Mouse (Mus musculus) B cell, adult 2 months (primary cell): Measurements from ENCODE around the gene Ushbp1.
"Not testable (repeated sequence)": the region's sequence is repeated elsewhere in the genome, so short reads cannot be mapped to it uniquely, and the experiment has no call there.

Experiments
- DNase-seq, 2 experiments: peaks; one replicate each; pipeline ENCODE4 v3.0.0; 2022

The Ushbp1 gene

GRCm38 (mm10) chr8:71369040-71369718 lies 26.4 kb downstream of the Ushbp1 start:
- no peak for DNase-seq

GRCm38 (mm10) chr8:71368366-71368765 lies 27.2 kb downstream of the Ushbp1 start:
- no peak for DNase-seq

- DNase-seq: no peak
Measured at GRCm38 (mm10) chr8:71367529-71368176, 27.9 kb downstream of the Ushbp1 start.

DNA sequence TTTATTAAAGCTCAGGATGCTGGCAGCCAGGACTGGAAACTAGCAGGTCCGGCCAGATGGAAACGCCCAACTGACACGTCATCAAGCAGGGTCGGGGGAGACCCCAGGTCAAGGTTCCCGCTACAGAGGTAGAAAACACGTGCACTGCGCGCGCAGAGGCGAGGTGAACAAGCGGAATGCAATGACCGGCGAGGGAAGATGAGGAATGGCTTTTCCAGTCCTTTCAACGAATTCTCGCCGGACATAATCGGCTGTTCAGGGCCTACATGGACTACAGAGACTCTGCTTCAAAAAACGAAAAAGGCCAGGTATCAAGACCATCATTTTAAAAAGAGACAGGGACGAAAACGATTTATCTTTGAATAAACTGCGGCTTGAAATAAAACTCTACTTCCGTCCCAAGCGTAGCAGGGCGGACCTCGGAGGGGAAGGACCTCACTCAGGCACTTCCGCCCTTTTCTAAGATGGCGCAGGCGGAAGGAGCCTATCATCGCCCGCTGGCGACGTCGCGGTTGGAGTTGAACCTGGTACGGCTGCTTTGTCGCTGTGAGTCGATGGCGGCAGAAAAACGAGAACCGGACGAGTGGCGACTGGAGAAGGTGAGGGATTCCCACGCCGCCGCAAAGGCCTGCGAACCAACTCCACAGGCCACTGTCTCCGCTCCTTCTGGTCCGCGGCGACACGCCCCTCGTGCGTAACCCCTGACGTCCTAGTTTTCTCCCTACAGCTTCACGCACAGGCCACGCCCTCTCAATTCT lies 28.7 kb downstream of the Ushbp1 start, which contains the start of gene Use1:
Gene Use1 (plus strand): TSS at position 78 of the 758 bp plus-strand sequence.
- peak; percentile 90 to 92 for DNase-seq

GRCm38 (mm10) chr8:71358026-71358425 lies 37.6 kb downstream of the Ushbp1 start:
- no peak for DNase-seq

GRCm38 (mm10) chr8:71351520-71351919 lies 44.1 kb downstream of the Ushbp1 start:
- no peak for DNase-seq

DNA sequence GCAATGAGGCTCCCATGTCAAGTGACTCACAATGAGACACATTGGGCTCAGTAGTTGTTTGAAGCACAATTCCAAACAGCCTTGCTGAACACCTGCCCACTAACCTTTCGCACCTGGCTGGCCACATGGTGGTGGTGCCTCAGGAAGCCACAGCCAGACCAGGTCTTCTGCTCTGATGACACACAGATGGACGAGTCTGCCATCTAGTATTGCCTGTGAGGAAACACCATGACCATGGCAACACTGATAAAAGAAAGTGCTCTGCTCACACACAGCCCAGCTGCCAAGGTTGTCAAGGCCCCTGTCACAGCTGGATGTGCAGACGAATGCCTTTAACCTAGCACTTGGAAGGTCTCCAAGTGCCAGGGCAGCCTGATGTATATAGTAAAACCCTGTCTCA lies 44.5 kb downstream of the Ushbp1 start:
- no peak for DNase-seq

- no peak for DNase-seq
Measured at GRCm38 (mm10) chr8:71346581-71346980, 49.0 kb downstream of the Ushbp1 start.

GRCm38 (mm10) chr8:71340625-71341024 lies 55.0 kb downstream of the Ushbp1 start:
- DNase-seq: peak; percentile 60 to 63

- not testable (repeated sequence) for DNase-seq
Measured at GRCm38 (mm10) chr8:71337834-71338233, 57.8 kb downstream of the Ushbp1 start.
